Mouse (Mus musculus) forebrain, embryonic 16.5 days (tissue): ENCODE measurements around the gene Ganab. TPM values are rescaled to one million over a fixed set of nuclear protein-coding genes. Genes with fewer than 3 reads are reported as not detected.

Source experiments
- ATAC-seq: fragments of 200-750 bp; cut with Nextera tagmentation; 2 replicates; pipeline ENCODE4 v1.8.0; 2017; ENCODE audit warnings: mild to moderate bottlenecking, moderate library complexity
- H3K27ac ChIP-seq: fragments of 300-500 bp; sonication (generic); 2 replicates; pipeline ENCODE4 v1.5.1; 2014; ENCODE audit warnings: low read length, control low read depth
- H3K27me3 ChIP-seq: fragments of 300-500 bp; sonication (generic); replicated peaks from 2 replicates; pipeline ENCODE4 v1.6.1; 2014; ENCODE audit warnings: low read length; ENCODE audit not compliant: control insufficient read depth, insufficient read depth
- H3K36me3 ChIP-seq: fragments of 300-500 bp; sonication (generic); 2 replicates; pipeline ENCODE4 v1.6.1; 2014; ENCODE audit not compliant: control insufficient read depth, insufficient read depth
- H3K4me1 ChIP-seq: fragments of 300-500 bp; sonication (generic); replicated peaks from 2 replicates; pipeline ENCODE4 v1.6.1; 2014; ENCODE audit warnings: low read length; ENCODE audit not compliant: control insufficient read depth, insufficient read depth
- H3K4me2 ChIP-seq: fragments of 300-500 bp; sonication (generic); 2 replicates; pipeline ENCODE4 v1.6.1; 2014; ENCODE audit warnings: mild to moderate bottlenecking, low read length, control low read depth
- H3K4me3 ChIP-seq: fragments of 300-500 bp; sonication (generic); replicated peaks from 2 replicates; pipeline ENCODE4 v1.5.1; 2014; ENCODE audit warnings: mild to moderate bottlenecking, low read length, control low read depth
- H3K9ac ChIP-seq: fragments of 300-500 bp; sonication (generic); replicated peaks from 2 replicates; pipeline ENCODE4 v1.6.1; 2014; ENCODE audit warnings: low read depth, low read length, control low read depth
- H3K9me3 ChIP-seq: fragments of 300-500 bp; sonication (generic); 2 replicates; pipeline ENCODE4 v1.6.1; 2016; ENCODE audit warnings: low read length; ENCODE audit not compliant: control insufficient read depth
- WGBS: fragments of 180-500 bp; shearing (Covaris S2); extraction: QIAGEN DNeasy Blood & Tissue Kit; methylation state at CpG from one replicate; pipeline ENCODE4 v1.1.7; 2014; 5-methylcytosine and 5-hydroxymethylcytosine counted together
- polyA plus RNA-seq: library from polyadenylated mRNA; unstranded; fragments of >200 nt; fragmentation: Nextera tagmentation; extraction: Ambion mirVana; gene quantifications from 2 replicates; pipeline ENCODE4 v1.2.1, GENCODE M21; 2015

Gene Ganab
- polyA plus RNA-seq, 1 experiment from 2014 or later, result 91.7 TPM

- Histone ChIP-seq H3K27ac (no peak overlapping the region; the same call in 1 of the 2 replicates), H3K4me3 (no peak overlapping the region), H3K36me3 (peaks cover 2% of the 10 kb centered on the region; the same call in 1 of the 2 replicates), H3K9ac (no peak overlapping the region; the same call in 1 of the 2 replicates), H3K9me3 (no peaks in the 10 kb centered on the region), H3K27me3 (no peaks in the 10 kb centered on the region), H3K4me2 (no peak overlapping the region), H3K4me1 (peaks cover 30% of the 10 kb centered on the region)
- no peak for ATAC-seq
- 81% methylated on average over 15 of the region's 15 CpGs for WGBS
These were observed 42.8 kb downstream of the Ganab start for GRCm38 (mm10) chr19:8940526-8941133.

- ATAC-seq, result peak; percentile 10; the same call in 1 of the 2 replicates
- Histone ChIP-seq H3K4me2 (peak overlapping the region; percentile 80), H3K9me3 (no peaks in the 10 kb centered on the region), H3K27ac (peak overlapping the region; percentile 96), H3K27me3 (no peaks in the 10 kb centered on the region), H3K36me3 (peaks cover 3% of the 10 kb centered on the region; the same call in 1 of the 2 replicates), H3K4me3 (peak overlapping the region; percentile 99), H3K9ac (peak overlapping the region; percentile 99), H3K4me1 (peaks cover 30% of the 10 kb centered on the region)
- whole genome bisulfite sequencing, result 19% methylated on average over 10 of the region's 10 CpGs
These were observed 43.3 kb downstream of the Ganab start for GRCm38 (mm10) chr19:8941136-8941514.

- Histone ChIP-seq H3K27me3 (no peaks in the 10 kb centered on the region), H3K9ac (peak within 1 kb of the TSS; percentile 99), H3K4me2 (peak within 1 kb of the TSS; percentile 80), H3K36me3 (peaks cover 5% of the 10 kb centered on the region), H3K9me3 (no peaks in the 10 kb centered on the region), H3K27ac (peak within 1 kb of the TSS; percentile 96), H3K4me3 (peak within 1 kb of the TSS; percentile 99), H3K4me1 (peaks cover 30% of the 10 kb centered on the region)
- under 1% methylated on average over 64 of the region's 64 CpGs for WGBS
- peak; percentile 96 for ATAC-seq
These were observed 43.8 kb downstream of the Ganab start, which contains the start of gene Mta2 for GRCm38 (mm10) chr19:8941515-8942217. Mta2 (plus strand) TSS chr19:8941875.

- Histone ChIP-seq H3K27me3 (no peaks in the 10 kb centered on the region), H3K36me3 (peaks cover 12% of the 10 kb centered on the region), H3K4me3 (peak overlapping the region; percentile 99), H3K4me1 (peaks cover 30% of the 10 kb centered on the region), H3K27ac (peak overlapping the region; percentile 96), H3K9me3 (no peaks in the 10 kb centered on the region), H3K9ac (peak overlapping the region; percentile 99), H3K4me2 (peak overlapping the region; percentile 80)
- ATAC-seq, result peak; percentile 37
- WGBS, result under 1% methylated on average over 46 of the region's 46 CpGs
These were observed 44.5 kb downstream of the Ganab start for GRCm38 (mm10) chr19:8942276-8942964.

- 66% methylated on average over 2 of the region's 2 CpGs for WGBS
- no peak for ATAC-seq
These were observed 45.2 kb downstream of the Ganab start for GRCm38 (mm10) chr19:8943047-8943446.

GRCm38 (mm10) chr19:8944062-8944461, 46.2 kb downstream of the Ganab start:
- H3K9ac ChIP-seq, result 0 out of 2 replicates have a peak overlapping the region, but pooled peaks have one; percentile 1
- peaks cover 30% of the 10 kb centered on the region for H3K4me1 ChIP-seq
- no peak overlapping the region for H3K4me3 ChIP-seq
- WGBS, result 49% methylated on average over 5 of the region's 5 CpGs
- peak overlapping the region; percentile 80 for H3K4me2 ChIP-seq
- no peak overlapping the region for H3K27ac ChIP-seq
- no peak for ATAC-seq
- H3K27me3 ChIP-seq, result no peaks in the 10 kb centered on the region
- no peaks in the 10 kb centered on the region for H3K9me3 ChIP-seq
- peaks cover 27% of the 10 kb centered on the region for H3K36me3 ChIP-seq

More at GRCm38 (mm10) chr19:8943047-8943446, 45.2 kb downstream of the Ganab start:
- Histone ChIP-seq H3K36me3 (peaks cover 18% of the 10 kb centered on the region), H3K4me2 (peak overlapping the region; percentile 80), H3K9me3 (no peaks in the 10 kb centered on the region), H3K4me3 (peak overlapping the region; percentile 99), H3K27me3 (no peaks in the 10 kb centered on the region), H3K4me1 (peaks cover 30% of the 10 kb centered on the region), H3K27ac (no peak overlapping the region), H3K9ac (peak overlapping the region; percentile 99)

GRCm38 (mm10) chr19:8944750-8945149, 46.9 kb downstream of the Ganab start:
- ATAC-seq, result no peak
- Histone ChIP-seq H3K4me2 (peak overlapping the region; percentile 16), H3K4me1 (peaks cover 30% of the 10 kb centered on the region), H3K36me3 (peaks cover 29% of the 10 kb centered on the region), H3K9ac (0 out of 2 replicates have a peak overlapping the region, but pooled peaks have one; percentile 3), H3K27ac (no peak overlapping the region), H3K9me3 (no peaks in the 10 kb centered on the region), H3K27me3 (no peaks in the 10 kb centered on the region), H3K4me3 (peak overlapping the region; percentile 8)
- 19% methylated on average over 5 of the region's 5 CpGs for WGBS

GRCm38 (mm10) chr19:8945251-8945650, 47.4 kb downstream of the Ganab start:
- WGBS, result 85% methylated on average over 6 of the region's 6 CpGs
- Histone ChIP-seq H3K4me1 (peaks cover 30% of the 10 kb centered on the region), H3K9me3 (no peaks in the 10 kb centered on the region), H3K36me3 (peaks cover 31% of the 10 kb centered on the region), H3K4me2 (peak overlapping the region; percentile 16; the same call in 1 of the 2 replicates), H3K9ac (no peak overlapping the region), H3K27me3 (no peaks in the 10 kb centered on the region), H3K4me3 (no peak overlapping the region; the same call in 1 of the 2 replicates), H3K27ac (no peak overlapping the region)
- no peak for ATAC-seq

GRCm38 (mm10) chr19:8946929-8947328, 49.1 kb downstream of the Ganab start:
- H3K27me3 ChIP-seq, result no peaks in the 10 kb centered on the region
- no peak overlapping the region for H3K27ac ChIP-seq
- no peak for ATAC-seq
- H3K4me1 ChIP-seq, result peaks cover 32% of the 10 kb centered on the region
- H3K9ac ChIP-seq, result no peak overlapping the region
- WGBS, result 96% methylated on average over 7 of the region's 7 CpGs
- H3K4me3 ChIP-seq, result no peak overlapping the region
- no peaks in the 10 kb centered on the region for H3K9me3 ChIP-seq
- peaks cover 47% of the 10 kb centered on the region for H3K36me3 ChIP-seq
- H3K4me2 ChIP-seq, result no peak overlapping the region
